Mouse (Mus musculus) mouse trophoblast stem cell (cell line): ENCODE measurements around the gene Pcdh9.

ENCODE experiments used
- in situ Hi-C, 2 experiments: fragments of 300-500 bp; cut with MseI, MboI; formaldehyde crosslinking; loops; 2 replicates in 1 of 2; 3 replicates in 1 of 2; pipeline ENCODE4 v1.15.1; 2025

The Pcdh9 gene

GRCm38 (mm10) chr14:93407747-93408146 lies 482.7 kb downstream of the Pcdh9 start:
- in situ Hi-C loops = no loop called here

- in situ Hi-C loops = no loop called here
These were observed 505.4 kb downstream of the Pcdh9 start for GRCm38 (mm10) chr14:93385090-93385489.

- in situ Hi-C loops = no loop called here
These were observed 509.3 kb downstream of the Pcdh9 start for GRCm38 (mm10) chr14:93381163-93381562.

- in situ Hi-C loops = no loop called here
These were observed 509.7 kb downstream of the Pcdh9 start for GRCm38 (mm10) chr14:93380757-93381156.

GRCm38 (mm10) chr14:93376159-93376558 lies 514.3 kb downstream of the Pcdh9 start:
- in situ Hi-C loops = no loop called here

- in situ Hi-C loops = no loop called here
These were observed 516.3 kb downstream of the Pcdh9 start for GRCm38 (mm10) chr14:93374181-93374580.

- in situ Hi-C loops = no loop called here
These were observed 536.3 kb downstream of the Pcdh9 start for GRCm38 (mm10) chr14:93354150-93354549.

GRCm38 (mm10) chr14:93350906-93351305 lies 539.6 kb downstream of the Pcdh9 start:
- in situ Hi-C loops = no loop called here

GRCm38 (mm10) chr14:93349166-93349565 lies 541.3 kb downstream of the Pcdh9 start:
- in situ Hi-C loops = no loop called here

- in situ Hi-C loops = no loop called here
These were observed 543.4 kb downstream of the Pcdh9 start for GRCm38 (mm10) chr14:93347031-93347430.

- in situ Hi-C loops = no loop called here
These were observed 547.7 kb downstream of the Pcdh9 start for GRCm38 (mm10) chr14:93342781-93343180.

- in situ Hi-C loops = no loop called here
These were observed 549.1 kb downstream of the Pcdh9 start for GRCm38 (mm10) chr14:93341390-93341789.

- in situ Hi-C loops = no loop called here
These were observed 561.2 kb downstream of the Pcdh9 start for GRCm38 (mm10) chr14:93329247-93329646.

- in situ Hi-C loops = loop anchor here in 1 of 2 experiments (25.0 kb wide), 1 partner anchor 570 kb away; the partner anchor contains the start of gene Pcdh9
These were observed 573.1 kb downstream of the Pcdh9 start for GRCm38 (mm10) chr14:93317393-93317792.

GRCm38 (mm10) chr14:93288361-93288760 lies 602.1 kb downstream of the Pcdh9 start:
- in situ Hi-C loops = no loop called here

GRCm38 (mm10) chr14:93287642-93288041 lies 602.8 kb downstream of the Pcdh9 start:
- in situ Hi-C loops = no loop called here

GRCm38 (mm10) chr14:93285136-93285535 lies 605.3 kb downstream of the Pcdh9 start:
- in situ Hi-C loops = no loop called here

GRCm38 (mm10) chr14:93284009-93284408 lies 606.5 kb downstream of the Pcdh9 start:
- in situ Hi-C loops = no loop called here

- in situ Hi-C loops = no loop called here
These were observed 614.8 kb downstream of the Pcdh9 start for GRCm38 (mm10) chr14:93275661-93276060.

- in situ Hi-C loops = no loop called here
These were observed 615.7 kb downstream of the Pcdh9 start for GRCm38 (mm10) chr14:93274767-93275166.

- in situ Hi-C loops = no loop called here
These were observed 637.1 kb downstream of the Pcdh9 start for GRCm38 (mm10) chr14:93253411-93253810.

GRCm38 (mm10) chr14:93240263-93240662 lies 650.2 kb downstream of the Pcdh9 start:
- in situ Hi-C loops = no loop called here

GRCm38 (mm10) chr14:93234333-93234732 lies 656.1 kb downstream of the Pcdh9 start:
- in situ Hi-C loops = no loop called here

GRCm38 (mm10) chr14:93233599-93233998 lies 656.9 kb downstream of the Pcdh9 start:
- in situ Hi-C loops = no loop called here
